Mouse (Mus musculus) small intestine, adult 2 months (tissue): ENCODE data around the gene Sohlh1. TPM values are rescaled to one million over a fixed set of nuclear protein-coding genes. Genes with fewer than 3 reads are reported as not detected.

ENCODE experiments used
- H3K27ac ChIP-seq: fragments of 200-500 bp; 2 replicates; pipeline ENCODE4 v1.5.1; 2012; ENCODE audit warnings: low read depth, low read length, control low read depth, inconsistent platforms; ENCODE audit not compliant: insufficient read depth
- H3K27me3 ChIP-seq: fragments of 200-500 bp; 2 replicates; pipeline ENCODE4 v1.6.1; 2012; ENCODE audit warnings: mild to moderate bottlenecking, moderate library complexity, low read length, inconsistent platforms; ENCODE audit not compliant: control insufficient read depth, insufficient read depth
- H3K36me3 ChIP-seq: fragments of 200-500 bp; 2 replicates; pipeline ENCODE4 v1.6.1; 2012; ENCODE audit warnings: mild to moderate bottlenecking, low read length, control low read depth, inconsistent platforms; ENCODE audit not compliant: control insufficient read depth, insufficient read depth
- H3K4me1 ChIP-seq: fragments of 200-500 bp; 2 replicates; pipeline ENCODE4 v1.6.1; 2012; ENCODE audit warnings: low read length, inconsistent platforms, mixed read lengths; ENCODE audit not compliant: control insufficient read depth, insufficient read depth, insufficient read length
- H3K4me3 ChIP-seq: fragments of 200-500 bp; 2 replicates; pipeline ENCODE4 v1.5.1; 2012; ENCODE audit warnings: low read depth, mild to moderate bottlenecking, control low read depth, inconsistent platforms, low read length, moderate library complexity
- CTCF ChIP-seq: fragments of 200-500 bp; IDR thresholded peaks from 2 replicates; pipeline ENCODE4 v1.5.1; 2012; ENCODE audit warnings: low read depth, mild to moderate bottlenecking, control low read depth, inconsistent platforms, low read length, moderate library complexity, mixed read lengths; ENCODE audit not compliant: insufficient replicate concordance, insufficient read length; ENCODE audit errors: extremely low read depth
- POLR2A ChIP-seq: fragments of 200-500 bp; IDR thresholded peaks from 2 replicates; pipeline ENCODE4 v1.6.1; 2012; ENCODE audit warnings: low read depth, mild to moderate bottlenecking, control low read depth, inconsistent platforms, low read length, moderate library complexity
- WGBS: fragments of 180-500 bp; shearing (Covaris S2); methylation state at CpG from one replicate; pipeline ENCODE4 v1.1.7; 2018; 5-methylcytosine and 5-hydroxymethylcytosine counted together
- polyA plus RNA-seq: library from polyadenylated mRNA; depleted of rRNA; stranded (reverse); fragments of >200 nt; gene quantifications from 2 replicates; pipeline ENCODE4 v1.2.3, GENCODE M21; 2012; rRNA removed

The Sohlh1 gene
- polyA plus RNA-seq, 1 experiment = not detected

DNA sequence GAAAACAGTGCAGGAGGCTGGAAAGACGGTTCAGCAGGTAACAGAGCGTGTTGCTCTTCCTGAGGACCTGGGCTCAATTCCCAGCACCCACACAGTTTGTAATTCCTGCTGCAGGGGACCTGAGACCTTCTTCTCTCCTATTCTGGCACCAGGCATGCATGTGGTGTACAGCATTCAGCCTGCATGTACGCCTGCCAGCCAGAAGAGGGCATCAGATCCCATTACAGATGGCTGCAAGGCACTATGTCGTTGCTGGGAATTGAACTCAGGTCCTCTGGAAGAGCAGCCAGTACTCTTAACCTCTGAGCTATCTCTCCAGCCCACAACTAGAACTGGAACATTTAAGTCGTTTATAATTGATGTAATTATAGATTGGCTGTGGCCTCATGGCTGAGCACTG is 33.7 kb downstream of the Sohlh1 start:
- no peaks in the 10 kb centered on the region for H3K4me1 ChIP-seq
- no peak overlapping the region for H3K4me3 ChIP-seq
- no peaks in the 10 kb centered on the region for H3K36me3 ChIP-seq
- H3K27ac ChIP-seq = no peak overlapping the region
- no peaks in the 10 kb centered on the region for H3K27me3 ChIP-seq
- WGBS = 81% methylated on average over 5 of the region's 5 CpGs
- no peak for TF ChIP-seq CTCF

DNA sequence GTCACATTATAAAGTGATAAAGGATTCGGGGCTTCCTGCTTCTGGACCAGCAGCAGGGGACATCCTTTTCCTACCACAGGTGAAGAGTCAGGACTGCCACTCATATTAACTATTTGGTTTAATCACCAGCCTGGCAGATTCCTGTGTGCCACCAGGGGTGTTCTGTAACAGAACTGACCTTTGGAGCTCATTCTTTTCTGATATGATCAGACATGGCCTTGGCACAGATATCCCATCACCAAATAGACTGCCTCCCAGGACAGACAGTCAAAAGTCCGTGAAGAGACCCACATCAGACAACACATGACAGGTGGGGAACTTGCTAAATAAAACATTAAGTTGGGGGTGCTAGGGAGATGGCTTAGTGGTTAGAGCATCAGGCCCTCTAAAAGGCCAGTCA is 35.3 kb downstream of the Sohlh1 start:
- no peaks in the 10 kb centered on the region for H3K27me3 ChIP-seq
- 42% methylated on average over 2 of the region's 2 CpGs for WGBS

DNA sequence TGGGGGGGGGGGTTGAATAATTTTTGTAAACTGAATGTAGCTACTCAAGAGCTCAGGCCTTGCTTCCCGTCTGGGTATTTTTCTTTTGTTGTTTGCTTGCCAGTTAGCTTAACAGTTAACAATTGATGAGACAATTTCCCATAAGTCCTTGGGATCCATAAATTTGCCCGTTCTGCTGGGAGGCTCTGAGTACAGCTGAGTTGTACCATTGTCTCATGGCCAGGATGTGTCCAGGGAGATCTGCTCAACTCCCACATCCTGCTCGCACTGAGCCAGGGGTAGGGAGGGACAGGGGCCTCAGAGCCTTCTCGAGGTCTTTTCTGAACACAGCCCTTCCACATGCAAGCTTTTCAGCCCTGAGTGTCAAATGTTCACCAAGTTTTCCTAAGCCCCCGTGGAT is 49.0 kb downstream of the Sohlh1 start:
- no peaks in the 10 kb centered on the region; the same call in 1 of the 2 replicates for H3K27me3 ChIP-seq
- TF ChIP-seq CTCF (no peak), POLR2A (no peak)

More for the DNA sequence above, 35.3 kb downstream of the Sohlh1 start:
- TF ChIP-seq CTCF = no peak
- TF ChIP-seq POLR2A = no peak
- Histone ChIP-seq H3K36me3 (no peaks in the 10 kb centered on the region), H3K27ac (no peak overlapping the region), H3K4me3 (no peak overlapping the region), H3K4me1 (no peaks in the 10 kb centered on the region)

DNA sequence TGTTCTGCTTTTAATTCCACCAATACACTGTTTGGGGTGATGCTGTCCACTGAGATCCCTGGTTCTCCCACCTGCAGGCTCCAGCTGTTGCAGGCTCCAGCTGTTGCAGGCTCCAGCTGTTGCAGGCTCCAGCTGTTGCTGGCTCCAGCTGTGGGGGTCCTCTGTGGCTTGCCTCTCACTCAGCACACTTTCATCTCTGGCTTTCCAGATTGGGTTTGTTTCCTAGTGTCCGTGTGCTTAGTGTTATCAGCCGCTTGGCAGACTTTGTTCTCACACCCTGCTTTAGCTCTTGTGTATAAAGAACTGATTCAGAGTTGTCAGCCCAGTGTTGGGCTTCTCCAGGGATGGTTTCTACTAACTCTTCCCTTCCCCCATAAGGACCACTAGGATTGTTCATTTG is 49.4 kb downstream of the Sohlh1 start:
- Histone ChIP-seq H3K36me3 (no peaks in the 10 kb centered on the region), H3K4me1 (no peaks in the 10 kb centered on the region), H3K27ac (no peak overlapping the region), H3K4me3 (no peak overlapping the region), H3K27me3 (no peaks in the 10 kb centered on the region; the same call in 1 of the 2 replicates)
- no peak for TF ChIP-seq CTCF
- TF ChIP-seq POLR2A = no peak
- 18% methylated on average over 2 of the region's 2 CpGs for WGBS

More for the DNA sequence above, 49.0 kb downstream of the Sohlh1 start:
- Histone ChIP-seq H3K36me3 (no peaks in the 10 kb centered on the region), H3K4me3 (no peak overlapping the region), H3K4me1 (no peaks in the 10 kb centered on the region), H3K27ac (no peak overlapping the region)
- WGBS = 43% methylated on average over 5 of the region's 5 CpGs

Other genes starting within 250 kb of the Sohlh1 start
- 35.3 and 47.6 TPM in 2 replicates for gene Rabl6, start 238.7 kb downstream of the Sohlh1 start, polyA plus RNA-seq
- gene Ccdc183, start 229.6 kb downstream of the Sohlh1 start, polyA plus RNA-seq = not detected in 2 replicates
- gene Tmem141, start 225.2 kb downstream of the Sohlh1 start, polyA plus RNA-seq = 10.0 and 11.7 TPM in 2 replicates
- gene Fcna, start 219.2 kb downstream of the Sohlh1 start, polyA plus RNA-seq = 0.65 and 1.4 TPM in 2 replicates
- not detected in 2 replicates for gene Lcn8, start 194.1 kb downstream of the Sohlh1 start, polyA plus RNA-seq
- gene Lcn5, start 189.3 kb downstream of the Sohlh1 start, polyA plus RNA-seq = not detected in 2 replicates
- not detected in 2 replicates for gene Lcn6, start 170.5 kb downstream of the Sohlh1 start, polyA plus RNA-seq
- gene Lcn10, start 164.5 kb downstream of the Sohlh1 start, polyA plus RNA-seq = not detected in 2 replicates
- gene Obp2a, start 147.2 kb downstream of the Sohlh1 start, polyA plus RNA-seq = not detected in 2 replicates
- 22.9 and 28.4 TPM in 2 replicates for gene Bmyc, start 140.5 kb downstream of the Sohlh1 start, polyA plus RNA-seq
- not detected in 2 replicates for gene Obp2b, start 110.2 kb downstream of the Sohlh1 start, polyA plus RNA-seq
- not detected in 2 replicates for gene Lcn3, start 81.7 kb downstream of the Sohlh1 start, polyA plus RNA-seq
- not detected in 2 replicates for gene Lcn11, start 70.2 kb downstream of the Sohlh1 start, polyA plus RNA-seq
- gene Gm13539, start 65.0 kb downstream of the Sohlh1 start, polyA plus RNA-seq = not detected in 2 replicates
- gene Glt6d1, start 31.4 kb downstream of the Sohlh1 start, polyA plus RNA-seq = not detected in 2 replicates
- gene Lcn9, start 24.1 kb downstream of the Sohlh1 start, polyA plus RNA-seq = not detected in 2 replicates
- gene Kcnt1, start 16.5 kb upstream of the Sohlh1 start, polyA plus RNA-seq = 1.2 and 2.1 TPM in 2 replicates
- 4.4 and 4.6 TPM in 2 replicates for gene Camsap1, start 136.0 kb upstream of the Sohlh1 start, polyA plus RNA-seq
- gene Ubac1, start 174.5 kb upstream of the Sohlh1 start, polyA plus RNA-seq = 33.8 and 55.1 TPM in 2 replicates